Mouse (Mus musculus) liver, embryonic 14.5 days (tissue): Measurements from ENCODE around the gene Olfr543.
A peak's percentile ranks its signal among the peaks of the same experiment; 100 is the strongest.

Experiments
- CTCF ChIP-seq: IDR thresholded peaks from 2 replicates; pipeline ENCODE4 v1.5.1; 2016; ENCODE audit warnings: antibody characterized with exemption, low read depth, control low read depth
- EP300 ChIP-seq: IDR thresholded peaks from 2 replicates; pipeline ENCODE4 v1.6.1; 2016; ENCODE audit warnings: antibody characterized with exemption, low read depth

DNA sequence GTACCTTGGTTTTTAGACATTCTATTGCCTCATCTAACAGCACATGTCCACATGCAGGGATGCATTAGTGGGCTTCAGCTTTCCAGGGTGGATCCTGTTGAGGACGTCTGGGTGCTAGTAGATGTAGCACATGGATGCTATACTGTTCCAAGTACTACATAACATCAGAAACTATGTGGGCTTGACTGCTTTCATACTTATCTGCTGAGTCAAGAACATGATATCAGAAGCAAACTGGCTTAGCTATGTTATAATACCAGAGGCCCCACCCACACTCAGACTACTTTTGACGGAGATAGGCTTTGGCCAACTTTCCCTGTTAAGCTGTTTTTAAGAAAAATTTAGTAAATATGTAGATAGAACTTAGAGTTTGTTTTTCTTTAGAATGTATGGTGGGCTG is 37.2 kb downstream of the Olfr543 start:
- TF ChIP-seq CTCF: no peak
- peak; percentile 54; the same call in 1 of the 2 replicates for TF ChIP-seq EP300
